Mouse (Mus musculus): ENCODE measurements around the gene Zap70. TPM values are rescaled to one million over a fixed set of nuclear protein-coding genes. Genes with fewer than 3 reads are reported as not detected.

The Zap70 gene
- polyA plus RNA-seq, 2 experiments = 0.54 to 0.88 TPM

DNA sequence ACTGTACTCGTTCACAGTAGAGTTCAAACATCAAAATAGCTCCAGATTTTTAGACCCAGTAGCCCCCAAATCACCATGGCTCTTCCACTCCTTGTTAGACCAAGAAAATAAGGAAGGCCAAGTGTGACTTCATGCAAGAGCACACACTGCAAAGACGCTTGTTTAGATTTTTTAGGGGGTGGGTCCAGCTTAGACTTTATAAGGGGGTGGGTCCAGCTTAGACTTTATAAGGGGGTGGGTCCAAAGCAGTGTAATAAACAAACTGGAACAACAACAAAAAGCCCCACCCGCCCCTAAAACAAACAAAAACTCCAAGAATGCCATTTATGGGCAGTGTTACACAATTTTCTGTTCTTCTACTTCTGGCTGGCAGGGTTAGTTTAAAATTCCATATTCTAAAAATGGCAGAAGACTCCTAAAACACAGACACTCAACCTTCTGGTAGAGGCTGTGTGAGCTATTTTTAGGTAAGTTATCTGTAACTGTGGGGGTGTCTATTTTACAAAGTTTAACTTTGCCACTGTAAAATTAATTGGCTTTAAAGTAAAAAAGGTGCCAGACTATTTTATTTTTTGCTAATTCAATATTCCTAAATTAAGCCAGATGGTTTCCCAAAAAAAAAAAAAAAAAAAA, 38.9 kb downstream of the Zap70 start:
- Histone ChIP-seq H3K27me3 (ENCODE audit: control insufficient read depth, insufficient read depth, low read length) (no peaks in the 10 kb centered on the region), H3K4me1 (ENCODE audit: control insufficient read depth, insufficient read depth, low read length) (no peaks in the 10 kb centered on the region), H3K9me3 (ENCODE audit: control insufficient read depth, low read length) (no peaks in the 10 kb centered on the region), H3K9ac (ENCODE audit: low read depth, low read length, severe bottlenecking) (no peak overlapping the region), H3K36me3 (ENCODE audit: control insufficient read depth, insufficient read depth, low read length) (peaks cover 90% of the 10 kb centered on the region), H3K4me2 (replicated peaks; ENCODE audit: low read depth, low read length, severe bottlenecking) (no peak overlapping the region), H3K27ac (replicated peaks; ENCODE audit: low read depth, low read length) (no peak overlapping the region), H3K4me3 (replicated peaks; ENCODE audit: low read length) (no peak overlapping the region)
- TF ChIP-seq POLR2A (IDR thresholded peaks at IDR 0.05; ENCODE audit: borderline replicate concordance, extremely low read depth, insufficient read depth, insufficient read length) = no peak
- DNase-seq (ENCODE audit: low spot score) (no peak), ATAC-seq (ENCODE audit: low FRiP score, low read depth) (no peak)
- WGBS = 67% methylated on average over 3 of the region's 3 CpGs

DNA sequence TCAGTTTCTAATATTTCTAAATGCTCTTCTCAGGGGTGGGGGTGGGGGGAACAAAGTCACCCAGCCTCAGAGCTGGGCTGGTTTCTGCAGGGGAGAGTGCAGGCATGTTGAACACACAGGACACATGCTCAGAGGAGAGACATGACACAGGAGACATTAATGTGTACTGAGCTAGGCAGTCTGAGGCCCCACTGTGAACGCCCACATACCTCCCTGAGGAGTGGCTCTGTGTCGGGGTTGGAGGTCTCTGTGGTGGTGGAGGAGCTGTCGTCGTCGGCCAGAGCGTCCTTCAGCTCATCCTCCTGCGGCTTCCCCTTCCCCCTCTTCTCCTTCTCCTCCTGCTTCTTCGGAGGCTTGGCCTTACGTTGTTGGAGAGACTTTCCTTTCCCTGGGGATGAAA, 42.7 kb downstream of the Zap70 start:
- ATAC-seq (ENCODE audit: low FRiP score, low read depth) (no peak), DNase-seq (ENCODE audit: low spot score) (no peak)
- Histone ChIP-seq H3K4me3 (replicated peaks; ENCODE audit: low read length) (no peak overlapping the region), H3K36me3 (ENCODE audit: control insufficient read depth, insufficient read depth, low read length) (peaks cover 90% of the 10 kb centered on the region), H3K9ac (ENCODE audit: low read depth, low read length, severe bottlenecking) (no peak overlapping the region), H3K27ac (replicated peaks; ENCODE audit: low read depth, low read length) (no peak overlapping the region), H3K9me3 (ENCODE audit: control insufficient read depth, low read length) (no peaks in the 10 kb centered on the region), H3K27me3 (ENCODE audit: control insufficient read depth, insufficient read depth, low read length) (no peaks in the 10 kb centered on the region), H3K4me2 (replicated peaks; ENCODE audit: low read depth, low read length, severe bottlenecking) (no peak overlapping the region), H3K4me1 (ENCODE audit: control insufficient read depth, insufficient read depth, low read length) (no peaks in the 10 kb centered on the region)
- TF ChIP-seq POLR2A (IDR thresholded peaks at IDR 0.05; ENCODE audit: borderline replicate concordance, extremely low read depth, insufficient read depth, insufficient read length) = no peak
- whole genome bisulfite sequencing = 83% methylated on average over 9 of the region's 9 CpGs

- Histone ChIP-seq H3K27ac (replicated peaks; ENCODE audit: low read depth, low read length) (no peak overlapping the region), H3K9ac (ENCODE audit: low read depth, low read length, severe bottlenecking) (no peak overlapping the region), H3K4me3 (replicated peaks; ENCODE audit: low read length) (no peak overlapping the region), H3K27me3 (ENCODE audit: control insufficient read depth, insufficient read depth, low read length) (no peaks in the 10 kb centered on the region), H3K9me3 (ENCODE audit: control insufficient read depth, low read length) (no peaks in the 10 kb centered on the region), H3K4me1 (ENCODE audit: control insufficient read depth, insufficient read depth, low read length) (no peaks in the 10 kb centered on the region), H3K36me3 (ENCODE audit: control insufficient read depth, insufficient read depth, low read length) (peaks cover 89% of the 10 kb centered on the region), H3K4me2 (replicated peaks; ENCODE audit: low read depth, low read length, severe bottlenecking) (no peak overlapping the region)
- DNase-seq (ENCODE audit: low spot score) = no peak
- ATAC-seq (ENCODE audit: low FRiP score, low read depth) = no peak
- WGBS = 97% methylated on average over 4 of the region's 4 CpGs
- TF ChIP-seq POLR2A (IDR thresholded peaks at IDR 0.05; ENCODE audit: borderline replicate concordance, extremely low read depth, insufficient read depth, insufficient read length) = no peak
These were observed 43.2 kb downstream of the Zap70 start for GRCm38 (mm10) chr1:36804833-36805232.

DNA sequence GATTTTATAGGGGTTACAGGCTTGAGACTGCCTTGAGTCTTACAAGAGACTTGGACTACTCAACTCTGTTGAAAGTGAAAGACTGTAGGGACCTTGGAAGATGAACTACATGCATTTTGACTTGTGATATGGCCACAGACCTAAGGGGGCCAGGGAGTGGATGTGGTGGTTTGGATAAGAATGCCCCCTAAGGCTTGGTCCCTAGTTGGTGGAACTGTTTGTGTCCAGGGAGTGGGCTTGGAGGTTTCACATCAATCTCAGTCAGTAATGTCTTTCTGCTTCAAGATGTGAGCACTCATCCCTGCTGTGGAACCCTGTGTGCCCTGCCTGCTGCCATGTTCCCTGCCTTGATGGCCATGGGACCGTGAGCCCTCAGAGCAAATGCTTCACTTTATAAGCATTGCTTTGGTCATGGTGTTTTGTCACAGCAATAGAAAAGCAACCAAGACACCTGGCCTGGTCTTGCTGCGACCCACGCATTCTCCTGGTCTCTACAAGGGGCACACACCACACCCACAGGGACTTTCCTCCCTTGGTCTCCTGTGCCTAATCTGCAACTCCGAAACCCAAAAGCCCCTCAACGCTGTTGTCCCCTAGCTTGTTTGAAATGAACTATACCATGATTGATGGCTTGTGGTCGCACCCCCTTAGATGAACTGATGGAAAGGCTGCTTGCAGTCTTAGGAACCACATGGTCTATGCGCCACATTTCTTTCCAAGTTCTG, 44.7 kb downstream of the Zap70 start:
- H3K4me3 ChIP-seq (replicated peaks; ENCODE audit: low read length) = no peak overlapping the region
- 100% methylated on average over 7 of the region's 7 CpGs for WGBS
- H3K9me3 ChIP-seq (ENCODE audit: control insufficient read depth, low read length) = no peaks in the 10 kb centered on the region
- no peaks in the 10 kb centered on the region for H3K27me3 ChIP-seq (ENCODE audit: control insufficient read depth, insufficient read depth, low read length)
- H3K27ac ChIP-seq (replicated peaks; ENCODE audit: low read depth, low read length) = no peak overlapping the region
- TF ChIP-seq POLR2A (IDR thresholded peaks at IDR 0.05; ENCODE audit: borderline replicate concordance, extremely low read depth, insufficient read depth, insufficient read length) = no peak
- DNase-seq (ENCODE audit: low spot score) = no peak
- H3K4me1 ChIP-seq (ENCODE audit: control insufficient read depth, insufficient read depth, low read length) = no peaks in the 10 kb centered on the region
- ATAC-seq (ENCODE audit: low FRiP score, low read depth) = no peak
- H3K36me3 ChIP-seq (ENCODE audit: control insufficient read depth, insufficient read depth, low read length) = peaks cover 91% of the 10 kb centered on the region
- H3K4me2 ChIP-seq (replicated peaks; ENCODE audit: low read depth, low read length, severe bottlenecking) = no peak overlapping the region
- no peak overlapping the region for H3K9ac ChIP-seq (ENCODE audit: low read depth, low read length, severe bottlenecking)

DNA sequence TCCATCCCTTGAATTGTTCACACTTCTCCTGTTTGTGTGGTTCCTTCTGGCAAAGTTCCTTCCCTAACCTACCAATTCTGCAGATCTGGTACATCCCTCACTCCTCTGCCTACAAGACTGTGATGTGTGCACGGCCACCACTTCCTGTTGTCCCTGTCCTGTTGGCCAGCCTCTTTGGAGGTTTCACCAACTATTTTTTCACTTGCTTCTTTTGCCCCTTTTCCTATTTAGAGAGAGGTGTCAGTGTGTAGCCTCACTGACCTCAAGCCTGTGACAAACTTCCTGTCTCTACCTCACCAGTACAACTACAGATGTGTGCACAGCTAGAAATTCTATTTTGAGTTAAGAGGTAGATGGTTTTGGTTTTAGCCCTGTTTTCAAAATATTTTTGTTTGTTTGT, 45.5 kb downstream of the Zap70 start:
- ATAC-seq (ENCODE audit: low FRiP score, low read depth) = no peak

More for the DNA sequence above, 45.5 kb downstream of the Zap70 start:
- no peaks in the 10 kb centered on the region for H3K4me1 ChIP-seq (ENCODE audit: control insufficient read depth, insufficient read depth, low read length)
- H3K4me2 ChIP-seq (replicated peaks; ENCODE audit: low read depth, low read length, severe bottlenecking) = no peak overlapping the region
- no peaks in the 10 kb centered on the region for H3K27me3 ChIP-seq (ENCODE audit: control insufficient read depth, insufficient read depth, low read length)
- WGBS = 81% methylated on average over 1 of the region's 1 CpGs
- H3K4me3 ChIP-seq (replicated peaks; ENCODE audit: low read length) = no peak overlapping the region
- no peak for TF ChIP-seq POLR2A (IDR thresholded peaks at IDR 0.05; ENCODE audit: borderline replicate concordance, extremely low read depth, insufficient read depth, insufficient read length)
- peaks cover 90% of the 10 kb centered on the region for H3K36me3 ChIP-seq (ENCODE audit: control insufficient read depth, insufficient read depth, low read length)
- no peaks in the 10 kb centered on the region for H3K9me3 ChIP-seq (ENCODE audit: control insufficient read depth, low read length)
- H3K27ac ChIP-seq (replicated peaks; ENCODE audit: low read depth, low read length) = no peak overlapping the region
- DNase-seq (ENCODE audit: low spot score) = no peak
- H3K9ac ChIP-seq (ENCODE audit: low read depth, low read length, severe bottlenecking) = no peak overlapping the region

All from limb, embryonic 14.5 days (tissue).